Mouse (Mus musculus) limb, embryonic 11.5 days (tissue): Measurements from ENCODE around the gene Nbas. TPM values are rescaled to one million over a fixed set of nuclear protein-coding genes. Genes with fewer than 3 reads are reported as not detected.

ENCODE experiments used
- ATAC-seq: fragments of 200-750 bp; cut with Nextera tagmentation; 2 replicates; pipeline ENCODE4 v1.8.0; 2017; ENCODE audit warnings: low read depth; ENCODE audit not compliant: insufficient number of reproducible peaks, low FRiP score, low TSS enrichment
- DNase-seq: peaks from one replicate; pipeline ENCODE4 v3.0.0-alpha.2; 2015; ENCODE audit warnings: low spot score
- H3K27ac ChIP-seq: fragments of 300-500 bp; sonication (generic); replicated peaks from 2 replicates; pipeline ENCODE4 v1.5.1; 2014; ENCODE audit warnings: low read depth, mild to moderate bottlenecking, low read length
- H3K27me3 ChIP-seq: fragments of 300-500 bp; sonication (generic); 2 replicates; pipeline ENCODE4 v1.6.1; 2014; ENCODE audit warnings: mild to moderate bottlenecking, low read length, mixed read lengths; ENCODE audit not compliant: control insufficient read depth, insufficient read depth
- H3K36me3 ChIP-seq: fragments of 300-500 bp; sonication (generic); 2 replicates; pipeline ENCODE4 v1.6.1; 2014; ENCODE audit warnings: mild to moderate bottlenecking, low read length, moderate library complexity, mixed read lengths; ENCODE audit not compliant: control insufficient read depth, insufficient read depth
- H3K4me1 ChIP-seq: fragments of 300-500 bp; sonication (generic); 2 replicates; pipeline ENCODE4 v1.6.1; 2014; ENCODE audit warnings: low read length, mixed read lengths; ENCODE audit not compliant: control insufficient read depth, insufficient read depth
- H3K4me2 ChIP-seq: fragments of 300-500 bp; sonication (generic); 2 replicates; pipeline ENCODE4 v1.6.1; 2014; ENCODE audit warnings: low read depth, mild to moderate bottlenecking, moderate library complexity; ENCODE audit not compliant: severe bottlenecking
- H3K4me3 ChIP-seq: fragments of 300-500 bp; sonication (generic); 2 replicates; pipeline ENCODE4 v1.5.1; 2014; ENCODE audit warnings: low read depth, low read length
- H3K9ac ChIP-seq: fragments of 300-500 bp; sonication (generic); 2 replicates; pipeline ENCODE4 v1.6.1; 2014; ENCODE audit warnings: mild to moderate bottlenecking, low read length
- H3K9me3 ChIP-seq: fragments of 300-500 bp; sonication (generic); 2 replicates; pipeline ENCODE4 v1.6.1; 2016; ENCODE audit warnings: low read length; ENCODE audit not compliant: control insufficient read depth
- WGBS: fragments of 180-500 bp; shearing (Covaris S2); extraction: QIAGEN DNeasy Blood & Tissue Kit; methylation state at CpG from one replicate; pipeline ENCODE4 v1.1.7; 2014; 5-methylcytosine and 5-hydroxymethylcytosine counted together
- polyA plus RNA-seq: library from polyadenylated mRNA; unstranded; fragments of >200 nt; fragmentation: Nextera tagmentation; extraction: Ambion mirVana; gene quantifications from 2 replicates; pipeline ENCODE4 v1.2.1, GENCODE M21; 2014

Nbas gene
- polyA plus RNA-seq, 1 experiment from 2014 or later: 16.4 TPM

DNA sequence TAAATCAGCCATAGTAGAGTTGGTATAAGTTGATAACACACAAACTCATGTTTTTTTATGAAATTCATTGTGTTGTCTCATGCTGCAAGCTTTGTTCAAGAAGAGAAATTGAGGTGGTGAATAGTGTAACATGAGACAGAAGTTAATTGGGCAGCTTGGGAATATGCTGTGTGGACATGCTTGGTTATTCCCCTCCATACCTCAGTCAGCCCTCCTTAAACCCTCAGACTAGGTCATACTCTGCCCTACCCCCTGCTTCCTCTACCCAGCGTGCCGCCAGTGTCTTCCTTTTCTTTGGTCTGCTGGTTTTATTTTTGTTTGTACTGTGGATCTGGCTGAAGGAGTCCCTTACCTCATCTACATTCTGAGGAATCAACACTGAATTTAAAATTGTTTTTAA, 22.5 kb downstream of the Nbas start:
- Histone ChIP-seq H3K4me2 (no peak overlapping the region), H3K27me3 (no peaks in the 10 kb centered on the region), H3K9me3 (no peaks in the 10 kb centered on the region), H3K4me1 (no peaks in the 10 kb centered on the region; the same call in 1 of the 2 replicates), H3K9ac (no peak overlapping the region), H3K36me3 (no peaks in the 10 kb centered on the region), H3K27ac (no peak overlapping the region), H3K4me3 (no peak overlapping the region)
- DNase-seq: no peak
- ATAC-seq: no peak
- 87% methylated on average over 2 of the region's 2 CpGs for whole genome bisulfite sequencing

GRCm38 (mm10) chr12:13293421-13293881, 24.5 kb downstream of the Nbas start:
- Histone ChIP-seq H3K27me3 (no peaks in the 10 kb centered on the region), H3K4me2 (no peak overlapping the region), H3K9me3 (no peaks in the 10 kb centered on the region), H3K36me3 (no peaks in the 10 kb centered on the region), H3K9ac (no peak overlapping the region), H3K4me1 (no peaks in the 10 kb centered on the region; the same call in 1 of the 2 replicates), H3K27ac (no peak overlapping the region), H3K4me3 (no peak overlapping the region)
- peak; percentile 52 for DNase-seq
- peak; percentile 80; the same call in 1 of the 2 replicates for ATAC-seq
- 31% methylated on average over 3 of the region's 3 CpGs for WGBS

DNA sequence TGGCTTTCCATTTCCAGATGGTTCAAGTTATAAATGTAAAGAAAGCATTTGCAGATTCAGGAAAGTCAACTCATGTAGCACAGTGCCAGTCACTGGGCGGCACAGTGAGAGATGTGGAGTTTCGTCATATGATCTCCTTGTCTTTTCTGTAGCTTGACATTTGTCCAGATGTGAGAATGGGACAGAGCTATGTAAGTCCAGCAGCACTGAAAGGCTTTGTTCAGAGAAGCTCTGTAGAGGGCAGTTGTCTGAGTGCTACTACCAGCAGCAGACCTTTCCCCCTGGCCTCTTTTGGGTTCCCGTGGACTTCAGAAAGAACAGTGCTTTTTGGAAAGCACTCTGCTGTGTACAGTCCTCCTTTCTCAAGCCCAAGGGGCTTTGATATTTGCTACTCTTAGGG, 34.1 kb downstream of the Nbas start:
- no peaks in the 10 kb centered on the region; the same call in 1 of the 2 replicates for H3K36me3 ChIP-seq
- H3K27ac ChIP-seq: no peak overlapping the region
- WGBS: 85% methylated on average over 3 of the region's 3 CpGs
- no peaks in the 10 kb centered on the region for H3K27me3 ChIP-seq
- no peak for ATAC-seq
- H3K4me2 ChIP-seq: no peak overlapping the region
- H3K4me1 ChIP-seq: no peaks in the 10 kb centered on the region
- H3K9me3 ChIP-seq: no peaks in the 10 kb centered on the region
- H3K9ac ChIP-seq: no peak overlapping the region
- H3K4me3 ChIP-seq: no peak overlapping the region
- DNase-seq: no peak

- Histone ChIP-seq H3K9ac (no peak overlapping the region), H3K27me3 (no peaks in the 10 kb centered on the region), H3K4me2 (no peak overlapping the region), H3K9me3 (no peaks in the 10 kb centered on the region), H3K27ac (no peak overlapping the region), H3K4me3 (no peak overlapping the region), H3K36me3 (no peaks in the 10 kb centered on the region), H3K4me1 (no peaks in the 10 kb centered on the region)
- no peak for DNase-seq
- no peak for ATAC-seq
- 96% methylated on average over 2 of the region's 2 CpGs for WGBS
Observed at GRCm38 (mm10) chr12:13313966-13314365, 45.0 kb downstream of the Nbas start.

- no peak overlapping the region for H3K4me2 ChIP-seq
- WGBS: 92% methylated on average over 3 of the region's 3 CpGs
- no peak for ATAC-seq
Observed at GRCm38 (mm10) chr12:13314384-13314783, 45.5 kb downstream of the Nbas start.

DNA sequence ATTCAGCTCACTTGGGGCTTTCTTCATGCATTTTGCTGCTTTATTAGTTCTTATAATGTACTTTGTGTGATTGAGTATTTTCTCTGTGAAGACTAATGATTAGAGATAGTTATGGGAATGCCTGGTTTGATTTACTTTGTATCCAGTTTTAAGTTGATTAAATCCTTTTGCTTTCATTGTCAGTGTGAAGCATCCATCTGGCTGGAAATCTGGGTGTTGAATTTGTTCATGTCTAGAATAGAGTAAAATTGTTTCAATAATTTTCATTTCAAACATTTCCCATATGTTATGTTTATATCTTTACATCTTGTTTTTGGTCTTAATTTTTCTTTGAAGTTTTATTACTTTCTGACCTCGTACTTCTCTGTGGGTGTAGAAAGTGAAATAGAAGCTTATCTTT, 46.1 kb downstream of the Nbas start:
- Histone ChIP-seq H3K27ac (no peak overlapping the region), H3K4me3 (no peak overlapping the region), H3K4me1 (no peaks in the 10 kb centered on the region), H3K9me3 (no peaks in the 10 kb centered on the region), H3K36me3 (no peaks in the 10 kb centered on the region), H3K27me3 (no peaks in the 10 kb centered on the region), H3K9ac (no peak overlapping the region), H3K4me2 (no peak overlapping the region)
- 95% methylated on average over 1 of the region's 1 CpGs for WGBS
- ATAC-seq (no peak), DNase-seq (no peak)

More at GRCm38 (mm10) chr12:13314384-13314783, 45.5 kb downstream of the Nbas start:
- H3K27me3 ChIP-seq: no peaks in the 10 kb centered on the region
- H3K4me1 ChIP-seq: no peaks in the 10 kb centered on the region
- no peak for DNase-seq
- no peak overlapping the region for H3K9ac ChIP-seq
- H3K27ac ChIP-seq: no peak overlapping the region
- no peaks in the 10 kb centered on the region for H3K9me3 ChIP-seq
- H3K4me3 ChIP-seq: no peak overlapping the region
- no peaks in the 10 kb centered on the region for H3K36me3 ChIP-seq

DNA sequence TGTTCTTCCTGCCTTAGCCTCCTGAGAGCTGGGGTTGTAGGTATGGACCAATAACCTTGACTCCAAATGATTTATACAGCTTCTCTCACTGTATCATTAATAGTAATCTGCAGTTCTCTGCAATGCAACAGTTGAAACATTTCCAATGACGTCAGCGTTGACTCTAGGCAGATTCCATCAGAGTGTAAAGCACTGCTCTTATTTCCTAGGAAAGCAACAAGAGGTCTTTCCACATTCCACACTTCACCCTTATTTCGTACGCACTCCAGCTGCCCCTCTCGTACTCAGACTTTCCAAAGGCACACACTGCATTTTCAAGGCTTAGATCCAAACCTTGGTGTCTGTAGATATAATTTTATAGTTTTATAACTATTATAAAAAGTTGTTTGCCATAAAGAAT, 73.6 kb downstream of the Nbas start:
- Histone ChIP-seq H3K36me3 (peaks cover 2% of the 10 kb centered on the region; the same call in 1 of the 2 replicates), H3K27ac (no peak overlapping the region), H3K4me3 (no peak overlapping the region), H3K4me1 (no peaks in the 10 kb centered on the region), H3K27me3 (no peaks in the 10 kb centered on the region), H3K9ac (no peak overlapping the region), H3K4me2 (no peak overlapping the region), H3K9me3 (no peaks in the 10 kb centered on the region)
- ATAC-seq (no peak), DNase-seq (no peak)
- WGBS: 91% methylated on average over 5 of the region's 5 CpGs

GRCm38 (mm10) chr12:13356201-13356600, 87.3 kb downstream of the Nbas start:
- Histone ChIP-seq H3K9ac (no peak overlapping the region), H3K36me3 (no peaks in the 10 kb centered on the region), H3K27ac (no peak overlapping the region), H3K4me1 (no peaks in the 10 kb centered on the region), H3K9me3 (no peaks in the 10 kb centered on the region), H3K4me3 (no peak overlapping the region), H3K4me2 (no peak overlapping the region), H3K27me3 (no peaks in the 10 kb centered on the region)
- ATAC-seq (no peak), DNase-seq (no peak)
- WGBS: 96% methylated on average over 10 of the region's 10 CpGs

- 91% methylated on average over 7 of the region's 7 CpGs for WGBS
- Histone ChIP-seq H3K4me3 (no peak overlapping the region), H3K36me3 (no peaks in the 10 kb centered on the region), H3K4me2 (no peak overlapping the region), H3K27me3 (no peaks in the 10 kb centered on the region), H3K9me3 (no peaks in the 10 kb centered on the region), H3K9ac (no peak overlapping the region), H3K27ac (no peak overlapping the region), H3K4me1 (no peaks in the 10 kb centered on the region)
- DNase-seq (no peak), ATAC-seq (no peak)
Observed at GRCm38 (mm10) chr12:13356769-13357168, 87.8 kb downstream of the Nbas start.
